Mouse (Mus musculus): Measurements from ENCODE around the gene Zfp266. TPM values are rescaled to one million over a fixed set of nuclear protein-coding genes. Genes with fewer than 3 reads are reported as not detected.

Gene Zfp266
- polyA plus RNA-seq, 1 experiment from 2014 or later, result 125 TPM

GRCm38 (mm10) chr9:20510346-20510745 lies 10.9 kb downstream of the Zfp266 start:
- DNase-seq (ENCODE audit: low spot score) (no peak), ATAC-seq (ENCODE audit: low FRiP score) (no peak)
- Histone ChIP-seq H3K9ac (ENCODE audit: low read depth, low read length) (no peak overlapping the region), H3K27me3 (ENCODE audit: control insufficient read depth, insufficient read depth, low read length) (no peaks in the 10 kb centered on the region), H3K36me3 (ENCODE audit: control insufficient read depth, insufficient read depth, low read length) (no peaks in the 10 kb centered on the region; the same call in 1 of the 2 replicates), H3K4me1 (replicated peaks; ENCODE audit: control insufficient read depth, insufficient read depth, low read length) (no peaks in the 10 kb centered on the region), H3K4me2 (replicated peaks; ENCODE audit: low read depth, low read length) (no peak overlapping the region), H3K4me3 (ENCODE audit: low read depth, low read length) (no peak overlapping the region), H3K27ac (ENCODE audit: low read depth, low read length) (no peak overlapping the region), H3K9me3 (ENCODE audit: control insufficient read depth, low read length) (no peaks in the 10 kb centered on the region)
- 77% methylated on average over 1 of the region's 1 CpGs for WGBS

- H3K36me3 ChIP-seq (ENCODE audit: control insufficient read depth, insufficient read depth, low read length), result peaks cover 6% of the 10 kb centered on the region
- ATAC-seq (ENCODE audit: low FRiP score), result no peak
Observed at GRCm38 (mm10) chr9:20509676-20510075, 11.5 kb downstream of the Zfp266 start.

GRCm38 (mm10) chr9:20504801-20505200 lies 16.4 kb downstream of the Zfp266 start:
- ATAC-seq (ENCODE audit: low FRiP score) (no peak), DNase-seq (ENCODE audit: low spot score) (no peak)
- Histone ChIP-seq H3K27me3 (ENCODE audit: control insufficient read depth, insufficient read depth, low read length) (no peaks in the 10 kb centered on the region), H3K36me3 (ENCODE audit: control insufficient read depth, insufficient read depth, low read length) (peaks cover 13% of the 10 kb centered on the region), H3K9ac (ENCODE audit: low read depth, low read length) (no peak overlapping the region), H3K4me3 (ENCODE audit: low read depth, low read length) (no peak overlapping the region), H3K4me2 (replicated peaks; ENCODE audit: low read depth, low read length) (no peak overlapping the region), H3K9me3 (ENCODE audit: control insufficient read depth, low read length) (no peaks in the 10 kb centered on the region), H3K27ac (ENCODE audit: low read depth, low read length) (no peak overlapping the region), H3K4me1 (replicated peaks; ENCODE audit: control insufficient read depth, insufficient read depth, low read length) (no peaks in the 10 kb centered on the region)
- 92% methylated on average over 5 of the region's 5 CpGs for WGBS

More at GRCm38 (mm10) chr9:20509676-20510075, 11.5 kb downstream of the Zfp266 start:
- Histone ChIP-seq H3K27ac (ENCODE audit: low read depth, low read length) (no peak overlapping the region), H3K4me3 (ENCODE audit: low read depth, low read length) (no peak overlapping the region), H3K9me3 (ENCODE audit: control insufficient read depth, low read length) (no peaks in the 10 kb centered on the region), H3K4me1 (replicated peaks; ENCODE audit: control insufficient read depth, insufficient read depth, low read length) (no peaks in the 10 kb centered on the region), H3K4me2 (replicated peaks; ENCODE audit: low read depth, low read length) (no peak overlapping the region), H3K9ac (ENCODE audit: low read depth, low read length) (no peak overlapping the region), H3K27me3 (ENCODE audit: control insufficient read depth, insufficient read depth, low read length) (no peaks in the 10 kb centered on the region)
- WGBS, result 90% methylated on average over 3 of the region's 3 CpGs
- DNase-seq (ENCODE audit: low spot score), result no peak

GRCm38 (mm10) chr9:20493281-20493680 lies 27.9 kb downstream of the Zfp266 start:
- H3K4me2 ChIP-seq (replicated peaks; ENCODE audit: low read depth, low read length), result peak overlapping the region; percentile 66
- H3K9me3 ChIP-seq (ENCODE audit: control insufficient read depth, low read length), result no peaks in the 10 kb centered on the region
- H3K27me3 ChIP-seq (ENCODE audit: control insufficient read depth, insufficient read depth, low read length), result no peaks in the 10 kb centered on the region
- peaks cover 4% of the 10 kb centered on the region; the same call in 1 of the 2 replicates for H3K36me3 ChIP-seq (ENCODE audit: control insufficient read depth, insufficient read depth, low read length)
- peak overlapping the region; percentile 92 for H3K4me3 ChIP-seq (ENCODE audit: low read depth, low read length)
- peak overlapping the region; percentile 95 for H3K9ac ChIP-seq (ENCODE audit: low read depth, low read length)
- ATAC-seq (ENCODE audit: low FRiP score), result no peak
- peak overlapping the region; percentile 86 for H3K27ac ChIP-seq (ENCODE audit: low read depth, low read length)
- H3K4me1 ChIP-seq (replicated peaks; ENCODE audit: control insufficient read depth, insufficient read depth, low read length), result no peaks in the 10 kb centered on the region
- DNase-seq (ENCODE audit: low spot score), result no peak
- 12% methylated on average over 9 of the region's 9 CpGs for WGBS

- Histone ChIP-seq H3K9me3 (ENCODE audit: control insufficient read depth, low read length) (no peaks in the 10 kb centered on the region), H3K9ac (ENCODE audit: low read depth, low read length) (peak within 1 kb of the TSS; percentile 95), H3K36me3 (ENCODE audit: control insufficient read depth, insufficient read depth, low read length) (0 out of 2 replicates have a peak, but pooled peaks cover 2% of the 10 kb centered on the region), H3K27ac (ENCODE audit: low read depth, low read length) (peak within 1 kb of the TSS; percentile 86), H3K27me3 (ENCODE audit: control insufficient read depth, insufficient read depth, low read length) (no peaks in the 10 kb centered on the region), H3K4me3 (ENCODE audit: low read depth, low read length) (peak within 1 kb of the TSS; percentile 92), H3K4me2 (replicated peaks; ENCODE audit: low read depth, low read length) (peak within 1 kb of the TSS; percentile 66), H3K4me1 (replicated peaks; ENCODE audit: control insufficient read depth, insufficient read depth, low read length) (no peaks in the 10 kb centered on the region)
- 2% methylated on average over 40 of the region's 40 CpGs for WGBS
- ATAC-seq (ENCODE audit: low FRiP score) (peak; percentile 97), DNase-seq (ENCODE audit: low spot score) (peak; percentile 95)
Observed at GRCm38 (mm10) chr9:20492527-20493233, 28.5 kb downstream of the Zfp266 start, which contains the start of gene Zfp426. Gene Zfp426 (minus strand): TSS chr9:20492746.

- peak overlapping the region; percentile 92 for H3K4me3 ChIP-seq (ENCODE audit: low read depth, low read length)
- peak overlapping the region; percentile 66 for H3K4me2 ChIP-seq (replicated peaks; ENCODE audit: low read depth, low read length)
- peak overlapping the region; percentile 86 for H3K27ac ChIP-seq (ENCODE audit: low read depth, low read length)
- H3K9me3 ChIP-seq (ENCODE audit: control insufficient read depth, low read length), result no peaks in the 10 kb centered on the region
- H3K9ac ChIP-seq (ENCODE audit: low read depth, low read length), result peak overlapping the region; percentile 95
- no peaks in the 10 kb centered on the region for H3K4me1 ChIP-seq (replicated peaks; ENCODE audit: control insufficient read depth, insufficient read depth, low read length)
- no peak for ATAC-seq (ENCODE audit: low FRiP score)
- H3K27me3 ChIP-seq (ENCODE audit: control insufficient read depth, insufficient read depth, low read length), result no peaks in the 10 kb centered on the region
- DNase-seq (ENCODE audit: low spot score), result no peak
- H3K36me3 ChIP-seq (ENCODE audit: control insufficient read depth, insufficient read depth, low read length), result 0 out of 2 replicates have a peak, but pooled peaks cover 2% of the 10 kb centered on the region
- 13% methylated on average over 20 of the region's 20 CpGs for WGBS
Observed at GRCm38 (mm10) chr9:20491858-20492526, 29.2 kb downstream of the Zfp266 start.

- Histone ChIP-seq H3K4me3 (ENCODE audit: low read depth, low read length) (no peak overlapping the region), H3K27ac (ENCODE audit: low read depth, low read length) (no peak overlapping the region), H3K9ac (ENCODE audit: low read depth, low read length) (no peak overlapping the region), H3K36me3 (ENCODE audit: control insufficient read depth, insufficient read depth, low read length) (0 out of 2 replicates have a peak, but pooled peaks cover 6% of the 10 kb centered on the region), H3K4me2 (replicated peaks; ENCODE audit: low read depth, low read length) (no peak overlapping the region), H3K4me1 (replicated peaks; ENCODE audit: control insufficient read depth, insufficient read depth, low read length) (no peaks in the 10 kb centered on the region), H3K9me3 (ENCODE audit: control insufficient read depth, low read length) (no peaks in the 10 kb centered on the region), H3K27me3 (ENCODE audit: control insufficient read depth, insufficient read depth, low read length) (no peaks in the 10 kb centered on the region)
- ATAC-seq (ENCODE audit: low FRiP score) (no peak), DNase-seq (ENCODE audit: low spot score) (no peak)
- WGBS, result 91% methylated on average over 5 of the region's 5 CpGs
Observed at GRCm38 (mm10) chr9:20489536-20489935, 31.7 kb downstream of the Zfp266 start.

- no peak overlapping the region for H3K4me2 ChIP-seq (replicated peaks; ENCODE audit: low read depth, low read length)
- 0 out of 2 replicates have a peak, but pooled peaks cover 11% of the 10 kb centered on the region for H3K36me3 ChIP-seq (ENCODE audit: control insufficient read depth, insufficient read depth, low read length)
- H3K9ac ChIP-seq (ENCODE audit: low read depth, low read length), result no peak overlapping the region
- no peak overlapping the region for H3K4me3 ChIP-seq (ENCODE audit: low read depth, low read length)
- WGBS, result 92% methylated on average over 5 of the region's 5 CpGs
- no peaks in the 10 kb centered on the region for H3K27me3 ChIP-seq (ENCODE audit: control insufficient read depth, insufficient read depth, low read length)
- no peaks in the 10 kb centered on the region for H3K9me3 ChIP-seq (ENCODE audit: control insufficient read depth, low read length)
- ATAC-seq (ENCODE audit: low FRiP score) (no peak), DNase-seq (ENCODE audit: low spot score) (no peak)
- no peak overlapping the region for H3K27ac ChIP-seq (ENCODE audit: low read depth, low read length)
- H3K4me1 ChIP-seq (replicated peaks; ENCODE audit: control insufficient read depth, insufficient read depth, low read length), result no peaks in the 10 kb centered on the region
Observed at GRCm38 (mm10) chr9:20479396-20479795, 41.8 kb downstream of the Zfp266 start.
